Mouse (Mus musculus): ENCODE data around the gene Zfyve28.

DNA sequence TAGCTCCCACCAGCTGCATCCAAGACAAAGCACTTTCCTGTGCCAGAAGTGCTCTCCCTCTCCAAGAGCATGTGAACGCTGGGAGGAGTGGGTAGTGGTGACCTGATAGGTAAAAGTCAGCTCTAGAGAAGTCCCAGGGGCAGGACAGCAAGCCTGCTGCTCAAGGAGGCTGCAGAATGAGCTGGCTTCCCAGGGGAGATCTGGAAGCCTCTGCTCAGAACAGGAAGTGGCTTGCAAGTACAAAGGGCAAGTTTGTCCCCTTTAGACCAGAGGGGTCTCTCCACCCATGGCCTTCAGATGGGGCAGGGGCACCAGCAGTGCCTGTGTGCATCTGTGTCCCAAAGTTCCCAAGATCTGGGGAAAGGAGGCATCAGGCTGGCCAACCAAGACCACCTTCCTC lies 98.7 kb downstream of the Zfyve28 start:
- TF ChIP-seq CTCF (IDR thresholded peaks at IDR 0.05; ENCODE audit: insufficient read depth, low read length) (no peak), POLR2A (IDR thresholded peaks at IDR 0.05; ENCODE audit: borderline replicate concordance, extremely low read depth, low read depth, low read length) (no peak)

Data from lung, adult 2 months (tissue).